Mouse (Mus musculus) C2C12 (cell line): ENCODE results near the gene Abca15.

Experiments used
- CEBPB ChIP-seq: IDR thresholded peaks from one replicate; pipeline ENCODE4 v1.6.1; 2011; ENCODE audit warnings: low read depth, mild to moderate bottlenecking, control low read depth, moderate library complexity
- CTCF ChIP-seq: IDR thresholded peaks from one replicate; pipeline ENCODE4 v1.5.1; 2011; ENCODE audit not compliant: control insufficient read depth, insufficient read depth, insufficient read length
- MAX ChIP-seq: IDR thresholded peaks from one replicate; pipeline ENCODE4 v1.6.1; 2011; ENCODE audit warnings: mild to moderate bottlenecking, control low read depth
- MYOD1 ChIP-seq: IDR thresholded peaks from one replicate; pipeline ENCODE4 v1.6.1; 2011; ENCODE audit warnings: low read depth; ENCODE audit not compliant: control insufficient read depth, insufficient read length
- MYOG ChIP-seq: IDR thresholded peaks from one replicate; pipeline ENCODE4 v1.6.1; 2011; ENCODE audit not compliant: control insufficient read depth, insufficient read length; ENCODE audit errors: extremely low read depth
- USF1 ChIP-seq: IDR thresholded peaks from one replicate; pipeline ENCODE4 v1.6.1; 2011; ENCODE audit warnings: low read depth, mild to moderate bottlenecking, control low read depth, moderate library complexity

DNA sequence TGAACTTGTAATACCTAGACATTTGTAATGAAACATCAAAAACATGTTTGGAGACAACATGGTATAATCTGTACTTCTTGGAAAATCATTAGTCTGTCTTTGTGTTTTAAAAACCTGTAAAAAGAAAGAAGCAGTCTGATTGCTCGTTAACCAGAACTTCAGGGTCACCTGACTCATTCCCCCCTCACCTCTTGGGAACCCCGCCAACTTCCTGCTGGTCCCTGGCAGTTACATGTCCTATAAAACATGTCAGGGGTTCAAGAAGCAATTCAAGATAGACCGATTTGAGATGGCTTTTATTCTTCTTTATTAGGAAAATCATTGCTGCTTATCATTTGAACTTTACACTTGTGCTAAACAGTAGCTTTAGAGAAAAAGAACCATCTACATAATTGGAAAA, 43.2 kb upstream of the Abca15 start:
- TF ChIP-seq CTCF, result no peak
- no peak for TF ChIP-seq CEBPB
- TF ChIP-seq USF1, result no peak
- no peak for TF ChIP-seq MYOG
- TF ChIP-seq MYOD1, result no peak
- TF ChIP-seq MAX, result no peak
